Mouse (Mus musculus): ENCODE results near the gene Lrrk2.

The Lrrk2 gene

DNA sequence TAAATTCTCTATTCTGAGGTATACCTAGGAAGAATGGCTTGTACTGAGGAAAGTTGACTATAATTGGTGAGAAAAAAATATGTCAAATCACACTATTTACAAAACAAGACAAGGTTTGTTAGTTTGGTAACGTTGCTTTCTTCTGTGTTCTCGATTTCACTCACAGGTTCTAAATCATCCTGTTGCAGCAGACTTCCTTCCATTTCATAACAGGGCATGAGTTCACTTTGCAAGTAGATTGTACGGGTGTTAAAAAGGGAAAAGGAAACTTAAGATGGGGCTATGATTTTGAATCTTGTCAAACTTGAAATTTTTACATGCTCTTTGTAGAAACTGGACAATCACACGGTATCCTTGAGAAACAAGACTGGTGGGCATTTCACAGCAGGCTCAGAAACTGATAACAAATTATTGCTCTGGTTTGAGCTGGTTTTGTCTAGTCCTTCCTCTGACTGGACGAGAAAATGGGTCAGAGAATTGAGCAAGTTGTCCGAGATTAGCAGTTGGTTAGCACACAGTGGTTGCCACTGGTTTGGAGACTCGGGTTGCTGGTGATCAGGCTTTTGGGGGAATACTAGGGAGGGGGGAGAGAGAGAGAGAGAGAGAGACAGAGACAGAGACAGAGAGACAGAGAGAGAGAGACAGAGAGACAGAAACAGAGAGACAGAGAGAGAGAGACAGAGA is 13.0 kb downstream of the Lrrk2 start:
- no peak for DNase-seq (ENCODE audit: low spot score in 2 of 2)

DNA sequence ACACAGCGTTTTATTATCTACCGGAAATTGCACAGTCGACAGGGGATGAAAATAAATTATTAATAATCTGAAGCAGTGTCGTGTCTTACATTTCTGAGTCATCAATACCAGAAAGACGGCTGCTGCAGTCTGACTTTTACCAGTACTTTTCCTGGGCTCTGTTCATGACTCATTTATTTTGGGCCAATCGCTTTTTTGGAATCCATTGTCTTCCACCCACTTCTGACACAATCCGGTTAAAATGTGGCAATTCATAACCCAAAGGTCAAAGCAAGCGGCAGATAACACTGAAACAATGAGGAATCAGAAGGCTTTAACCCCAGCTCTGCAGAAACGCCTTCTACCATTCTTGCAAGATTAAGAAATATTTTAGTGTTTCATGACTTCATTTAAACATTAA is 17.7 kb downstream of the Lrrk2 start:
- no peak for DNase-seq (ENCODE audit: low spot score in 2 of 2)

DNA sequence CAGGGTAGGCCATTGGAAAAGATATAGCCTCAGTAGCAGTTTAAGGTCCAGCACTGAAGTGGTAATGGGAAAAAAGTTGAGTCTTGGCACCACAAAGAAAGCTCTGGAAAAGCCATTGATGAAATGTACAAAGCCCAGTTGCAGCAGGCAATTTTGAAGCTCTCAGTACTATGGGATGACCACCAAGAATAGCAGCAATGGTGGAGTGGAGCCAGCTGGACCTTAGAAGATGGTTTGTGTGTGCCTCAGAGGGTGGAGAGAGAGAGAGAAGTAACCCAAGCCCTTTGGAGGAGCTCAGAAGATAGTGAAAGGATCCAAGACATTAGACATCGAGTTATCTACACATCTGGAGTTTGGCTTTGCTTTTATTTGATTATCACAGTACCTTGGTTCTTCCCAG is 20.1 kb downstream of the Lrrk2 start:
- DNase-seq (ENCODE audit: low spot score in 2 of 2): no peak

DNA sequence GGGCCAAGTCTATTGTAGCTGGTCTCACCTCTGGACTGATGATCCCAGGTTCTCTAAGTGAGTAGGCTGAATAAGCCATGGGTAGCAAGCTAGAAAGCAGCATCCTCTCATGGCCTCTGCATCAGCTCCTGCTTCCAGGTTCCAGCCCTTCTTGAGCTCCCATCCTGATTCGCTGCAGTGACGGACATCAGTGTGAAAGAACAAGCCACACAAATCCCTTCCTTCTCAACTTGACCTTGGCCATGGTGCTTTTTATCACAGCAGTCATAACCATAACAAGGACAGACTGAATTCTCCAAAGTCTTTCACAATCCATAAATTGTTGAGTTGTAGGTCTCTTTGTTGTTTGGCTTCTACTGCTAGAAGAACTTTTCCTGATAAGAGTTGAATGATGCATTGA is 20.9 kb downstream of the Lrrk2 start:
- DNase-seq (ENCODE audit: low spot score in 2 of 2): no peak

DNA sequence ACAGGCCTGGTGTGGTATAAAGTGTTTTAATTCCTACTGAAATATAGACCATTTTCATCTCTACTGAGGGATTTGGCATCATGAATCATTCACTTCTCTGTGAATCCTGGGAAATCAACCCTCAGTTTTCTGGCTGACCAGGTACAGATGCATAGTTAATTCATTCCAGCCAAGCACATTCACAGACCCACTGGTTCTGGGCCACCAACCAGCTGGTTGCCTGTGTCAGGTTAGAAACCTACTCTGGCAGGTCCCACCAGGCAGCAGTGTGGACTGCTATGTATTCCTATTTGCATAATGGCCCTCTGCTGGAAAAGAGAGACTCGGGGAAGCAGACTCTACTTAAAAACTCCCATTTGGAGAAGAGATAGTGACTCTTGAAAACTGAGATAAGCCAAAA is 27.9 kb downstream of the Lrrk2 start:
- no peak for DNase-seq (ENCODE audit: low spot score in 2 of 2)

DNA sequence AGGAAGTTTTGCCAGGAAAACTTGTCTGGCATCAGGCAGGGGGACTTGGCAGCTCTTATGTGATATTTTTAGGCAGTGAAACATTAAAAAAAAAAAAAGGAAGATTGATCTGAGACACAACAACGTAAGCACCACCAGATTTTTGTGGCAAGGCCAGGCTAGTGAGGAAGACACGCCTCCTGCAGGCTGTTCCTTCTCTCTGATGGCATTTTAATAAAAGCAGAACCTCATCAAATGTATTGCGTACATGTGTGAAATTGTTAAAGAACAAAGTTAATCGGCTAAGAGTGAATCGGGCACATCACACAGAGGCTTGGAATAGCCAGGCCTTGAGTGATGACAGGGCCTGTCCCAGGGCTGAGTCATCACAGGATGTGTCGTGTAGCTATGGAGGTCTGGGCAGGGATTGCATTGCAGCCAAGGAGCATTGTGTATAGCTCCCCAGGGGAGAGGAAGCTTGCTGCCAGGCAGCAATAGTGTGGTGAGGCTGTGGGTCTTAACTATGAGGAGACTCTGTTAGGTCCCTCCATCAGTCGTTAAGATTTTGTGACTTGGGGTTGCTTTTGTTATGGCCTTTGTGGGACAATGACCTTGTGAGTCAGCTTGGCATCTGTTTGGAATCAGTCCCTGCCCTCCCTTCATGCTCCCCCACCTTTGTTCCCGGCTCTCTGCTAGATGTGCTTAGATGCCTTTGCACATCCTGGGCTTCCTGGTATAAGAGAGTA is 30.2 kb downstream of the Lrrk2 start:
- peak in 1 of 2 experiments; percentile 16 for DNase-seq (ENCODE audit: low spot score in 2 of 2)

DNA sequence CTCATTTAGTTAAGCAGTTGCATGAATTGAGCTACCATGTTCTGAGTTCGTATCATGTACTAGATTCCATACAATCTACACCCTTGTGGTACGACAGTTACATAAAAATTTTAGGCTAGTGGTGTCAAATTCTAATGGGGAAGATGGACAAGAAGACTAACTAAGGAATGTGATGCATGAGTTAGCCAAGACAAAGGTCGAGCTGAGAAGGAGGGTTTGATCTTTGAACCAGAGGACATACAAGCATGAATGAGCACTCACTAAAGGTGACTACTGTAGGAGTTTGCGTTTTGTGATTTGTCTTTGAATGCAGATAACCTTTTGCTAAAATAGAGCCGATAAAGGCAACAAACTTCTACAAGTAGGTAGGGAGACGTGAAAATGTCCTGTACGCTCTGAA is 31.1 kb downstream of the Lrrk2 start:
- no peak for DNase-seq (ENCODE audit: low spot score in 2 of 2)

DNA sequence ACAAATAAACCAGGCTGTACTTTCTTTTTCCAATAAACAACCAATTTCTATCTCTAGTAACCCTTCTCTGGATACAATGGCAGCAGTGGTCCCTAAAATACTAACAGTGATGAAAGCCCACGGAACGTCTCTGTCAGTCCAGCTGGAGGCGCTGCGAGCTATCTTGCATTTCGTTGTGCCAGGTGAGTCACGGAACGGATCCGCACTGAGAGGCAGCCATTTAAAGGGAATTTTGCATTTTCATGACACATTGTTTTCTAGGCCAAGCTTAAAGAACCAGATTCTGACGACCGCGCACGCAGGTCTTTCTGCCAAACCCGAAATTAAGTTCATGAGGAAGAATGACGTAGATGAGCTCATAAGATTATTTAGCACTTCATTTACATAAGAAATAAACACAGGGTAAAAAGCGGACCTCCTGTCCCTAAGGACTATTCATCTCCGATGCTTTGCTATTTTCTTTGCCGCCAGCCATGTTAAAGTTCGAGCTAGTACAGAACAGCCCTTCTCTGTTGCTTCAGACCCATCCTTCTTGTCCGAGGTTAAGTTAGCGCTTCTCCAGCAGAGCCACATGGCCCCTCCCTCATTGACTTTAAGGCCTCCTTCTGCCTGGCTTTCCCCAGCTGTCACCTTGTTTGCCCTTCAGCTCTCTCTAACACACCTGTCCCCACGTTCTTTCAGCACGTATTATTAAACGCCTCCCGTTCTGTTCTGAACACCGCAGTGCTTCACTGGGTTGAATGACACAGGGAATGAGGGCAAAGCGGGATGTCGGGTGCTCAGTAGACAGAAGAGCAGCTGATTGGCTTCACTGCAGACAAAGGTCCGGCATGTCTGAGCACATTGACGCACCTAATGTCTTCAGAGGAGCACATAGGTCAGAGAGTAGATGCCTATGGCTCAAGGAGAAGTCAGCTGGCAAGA is 36.5 kb downstream of the Lrrk2 start:
- DNase-seq (ENCODE audit: low spot score in 2 of 2): no peak

DNA sequence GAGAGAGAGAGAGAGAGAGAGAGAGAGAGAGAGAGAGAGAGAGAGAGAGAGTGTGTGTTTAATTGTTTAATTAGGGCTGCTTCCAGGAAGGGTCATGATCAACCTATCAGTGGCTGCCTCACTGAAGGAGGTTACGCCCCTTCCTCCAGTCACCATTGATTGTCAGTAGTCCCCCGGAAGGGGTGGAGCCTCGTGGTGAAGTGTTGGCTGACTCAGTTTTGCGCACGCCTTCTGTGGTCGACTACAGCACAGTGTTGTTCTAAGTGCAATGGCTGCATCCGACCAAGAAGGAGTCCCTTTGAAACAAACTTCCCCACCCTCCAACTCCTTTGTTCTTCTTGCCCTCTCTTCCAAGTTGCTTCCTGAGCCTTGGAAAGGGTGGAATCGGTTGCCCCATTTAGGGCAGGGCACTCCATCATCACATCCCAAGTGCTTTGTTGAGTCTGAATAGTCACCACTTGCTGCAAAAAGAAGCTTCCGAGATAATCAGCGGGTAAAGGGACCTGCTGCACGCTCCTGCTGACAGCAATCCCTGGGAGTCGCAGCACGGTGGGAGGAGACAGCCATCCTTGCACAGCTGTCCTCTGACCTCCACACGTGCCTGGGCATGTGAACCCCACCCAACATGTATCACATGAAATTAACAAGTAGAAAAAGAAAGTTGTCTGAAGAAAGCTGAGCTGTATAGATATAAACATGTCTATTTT is 62.4 kb downstream of the Lrrk2 start:
- no peak for DNase-seq (ENCODE audit: low spot score in 2 of 2)

DNA sequence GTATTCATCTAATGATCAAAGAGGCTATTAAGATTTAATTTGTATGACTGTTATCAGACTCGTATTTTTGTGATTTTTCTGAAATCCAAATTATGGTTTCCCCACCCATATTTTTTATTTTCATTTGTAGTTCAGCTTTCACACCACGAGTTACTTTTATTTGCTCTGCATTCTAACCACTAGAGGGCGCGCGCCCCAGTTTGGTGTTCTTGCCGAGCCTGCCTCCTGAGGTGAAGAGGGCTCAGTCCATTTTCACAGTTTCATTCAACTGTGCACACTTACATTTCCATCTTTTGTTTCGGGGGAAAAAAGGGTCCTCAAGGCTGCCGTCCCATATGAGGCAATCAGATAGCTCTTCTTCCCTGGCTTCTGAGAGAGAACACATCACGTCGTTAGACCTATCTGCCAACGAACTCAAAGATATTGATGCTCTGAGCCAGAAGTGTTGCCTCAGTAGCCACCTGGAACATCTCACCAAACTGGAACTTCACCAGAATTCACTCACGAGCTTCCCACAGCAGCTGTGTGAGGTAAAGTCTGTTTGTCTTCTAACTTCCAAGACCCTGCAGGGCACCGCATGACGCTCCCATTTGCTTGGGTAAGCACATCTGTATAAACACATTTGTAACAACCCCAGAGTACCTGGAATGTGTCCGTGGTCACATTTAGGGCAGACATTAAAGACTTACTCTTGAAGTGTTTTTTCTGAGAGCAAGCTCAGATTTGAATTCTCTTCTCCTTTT is 64.0 kb downstream of the Lrrk2 start:
- no peak for DNase-seq (ENCODE audit: low spot score in 2 of 2)

DNA sequence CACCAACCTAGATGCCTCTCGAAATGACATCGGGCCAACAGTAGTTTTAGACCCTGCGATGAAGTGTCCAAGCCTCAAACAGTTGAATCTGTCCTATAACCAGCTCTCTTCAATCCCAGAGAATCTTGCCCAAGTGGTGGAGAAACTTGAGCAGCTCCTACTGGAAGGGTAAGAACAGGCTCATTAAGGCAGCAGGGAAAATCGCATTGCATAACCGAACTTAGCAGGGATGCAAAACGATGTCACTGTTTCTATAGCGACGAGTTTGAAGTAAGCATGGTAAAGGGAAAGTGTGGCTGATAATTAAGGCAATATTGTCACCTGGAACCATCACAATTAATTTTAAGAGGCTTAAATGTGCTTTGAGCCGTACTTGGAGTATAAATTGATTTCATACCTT is 65.8 kb downstream of the Lrrk2 start:
- DNase-seq (ENCODE audit: low spot score in 2 of 2): no peak

DNA sequence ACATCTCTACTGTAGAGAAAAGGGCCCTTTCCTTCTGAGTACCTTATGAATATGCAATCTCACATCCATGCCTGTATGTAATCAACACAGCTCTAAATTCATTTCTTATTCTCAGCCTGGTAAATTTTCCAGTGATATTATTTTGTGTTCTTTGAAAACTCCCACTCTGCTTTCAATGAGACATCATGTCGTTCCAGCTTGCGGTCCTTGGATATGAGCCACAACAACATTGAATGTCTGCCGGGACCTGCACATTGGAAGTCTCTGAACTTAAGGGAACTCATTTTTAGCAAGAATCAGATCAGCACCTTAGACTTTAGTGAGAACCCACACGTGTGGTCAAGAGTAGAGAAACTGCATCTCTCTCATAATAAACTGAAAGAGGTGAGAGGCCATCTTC is 72.5 kb downstream of the Lrrk2 start:
- no peak for DNase-seq (ENCODE audit: low spot score in 2 of 2)

DNA sequence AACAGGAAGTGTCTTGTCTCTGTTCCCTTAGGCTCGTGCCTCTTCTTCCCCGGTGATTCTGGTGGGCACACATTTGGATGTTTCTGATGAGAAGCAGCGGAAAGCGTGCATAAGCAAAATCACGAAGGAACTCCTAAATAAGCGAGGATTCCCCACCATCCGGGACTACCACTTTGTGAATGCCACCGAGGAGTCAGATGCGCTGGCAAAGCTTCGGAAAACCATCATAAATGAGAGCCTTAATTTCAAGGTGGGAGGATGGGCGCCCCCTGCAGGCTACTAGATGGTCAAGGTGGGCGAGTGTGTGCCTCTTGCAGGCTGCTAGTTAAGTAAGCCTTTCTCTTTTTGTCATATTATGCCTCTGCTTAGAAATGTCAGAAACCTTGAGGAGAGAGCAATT is 79.1 kb downstream of the Lrrk2 start:
- DNase-seq (ENCODE audit: low spot score in 2 of 2): peak; percentile 33 to 40

DNA sequence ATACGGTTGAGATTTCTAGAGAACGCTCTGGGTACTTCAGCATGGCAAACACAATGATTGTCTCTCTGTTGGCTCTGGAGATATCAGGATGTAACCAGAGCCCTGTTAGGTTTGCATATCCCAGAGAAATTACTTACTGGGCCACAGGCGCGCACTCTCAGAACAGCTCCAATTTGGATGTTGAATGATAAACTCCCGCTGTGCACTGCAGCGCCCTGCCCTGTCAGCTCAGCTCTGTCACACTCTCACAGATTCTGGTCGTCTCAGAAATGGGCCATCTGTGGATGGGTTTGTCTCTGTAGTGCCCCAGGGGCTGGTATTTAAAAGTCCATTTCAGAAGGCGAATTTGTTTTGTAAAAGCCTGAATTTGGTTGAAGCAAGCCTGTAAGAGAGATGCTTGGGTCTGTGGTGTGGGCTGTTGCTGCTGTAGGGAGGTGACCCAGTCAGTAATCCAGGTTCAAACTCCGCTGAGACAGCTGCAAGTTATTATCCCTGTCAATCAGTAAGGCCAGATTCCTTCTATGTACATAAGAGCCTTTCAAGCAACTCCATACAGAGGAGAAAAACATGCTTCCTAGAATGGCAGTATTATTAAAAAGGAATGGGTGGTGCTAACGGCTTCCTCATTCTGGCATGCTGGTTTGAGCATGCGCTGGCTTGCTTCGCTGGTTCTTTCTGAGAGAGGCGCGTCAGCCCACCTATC is 80.6 kb downstream of the Lrrk2 start:
- no peak for DNase-seq (ENCODE audit: low spot score in 2 of 2)

DNA sequence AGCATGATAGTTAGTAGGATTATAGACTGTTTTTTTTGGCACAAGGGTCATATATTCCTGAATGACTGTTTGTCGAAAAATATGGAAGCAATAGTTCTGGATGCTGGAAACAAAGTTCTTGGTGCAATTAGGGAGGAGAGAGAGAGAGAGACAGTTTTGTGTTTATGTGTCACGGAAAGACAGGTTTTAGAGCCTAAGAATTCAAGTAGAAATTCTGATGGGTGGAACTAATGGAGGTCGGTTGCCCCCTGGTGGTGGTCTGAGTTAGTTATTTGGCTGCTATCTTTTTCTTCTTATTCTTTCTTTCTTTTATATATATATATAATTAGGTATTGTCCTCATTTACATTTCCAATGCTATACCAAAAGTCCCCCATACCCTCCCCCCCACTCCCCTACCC is 81.6 kb downstream of the Lrrk2 start:
- peak; percentile 35 to 39 for DNase-seq (ENCODE audit: low spot score in 2 of 2)

DNA sequence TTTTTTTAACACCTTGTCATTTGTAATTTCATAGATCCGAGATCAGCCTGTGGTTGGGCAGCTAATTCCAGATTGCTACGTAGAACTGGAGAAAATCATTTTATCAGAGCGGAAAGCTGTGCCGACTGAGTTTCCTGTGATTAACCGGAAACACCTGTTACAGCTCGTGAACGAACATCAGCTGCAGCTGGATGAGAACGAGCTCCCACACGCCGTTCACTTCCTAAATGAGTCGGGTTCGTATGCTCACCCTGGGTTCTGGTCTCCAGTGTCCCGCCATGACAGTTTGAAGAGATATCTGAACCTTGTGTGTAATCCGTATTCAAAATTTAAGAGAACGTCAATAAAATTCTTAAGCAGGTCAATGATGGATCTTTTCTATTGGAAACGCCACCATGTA is 82.8 kb downstream of the Lrrk2 start:
- no peak for DNase-seq (ENCODE audit: low spot score in 2 of 2)

DNA sequence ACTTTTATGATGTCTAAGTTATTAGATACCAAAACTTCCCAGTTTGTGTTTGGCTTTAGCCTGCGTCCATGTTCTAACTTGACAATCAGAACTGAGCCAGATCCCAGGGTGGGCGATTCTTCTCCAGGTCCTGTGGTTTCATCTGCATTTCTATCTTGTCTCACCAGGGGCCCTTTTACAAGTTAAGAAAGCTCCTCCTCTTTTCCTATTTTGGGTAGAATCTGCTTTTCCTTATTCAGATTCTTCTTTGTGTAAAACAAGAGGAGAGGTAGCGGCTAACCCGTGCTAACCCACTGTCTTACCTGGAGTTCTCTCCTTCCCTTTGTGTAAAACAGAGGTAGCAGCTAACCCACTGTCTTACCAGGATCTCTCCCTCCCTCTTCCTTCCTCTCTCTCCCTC is 99.1 kb downstream of the Lrrk2 start:
- no peak for DNase-seq (ENCODE audit: low spot score in 2 of 2)

DNA sequence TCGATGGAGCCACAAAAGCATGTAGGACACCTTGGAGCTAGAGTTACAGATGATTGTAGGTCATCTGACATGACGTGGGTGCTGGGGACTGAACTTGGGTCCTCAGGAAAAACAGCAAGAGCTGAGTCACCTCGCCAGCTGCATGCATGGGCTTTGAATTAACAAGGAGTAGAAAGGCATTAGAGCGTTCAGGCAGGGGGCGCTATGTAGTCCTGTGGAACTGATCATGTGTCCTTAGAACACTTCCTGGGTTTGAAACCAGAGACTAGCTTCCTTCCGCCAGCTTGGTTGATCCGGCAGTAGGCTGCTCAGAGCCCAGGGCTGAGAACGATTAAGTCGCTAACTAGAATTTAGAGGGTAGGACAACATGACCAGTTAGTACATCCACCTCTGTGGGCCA is 106.2 kb downstream of the Lrrk2 start:
- no peak for DNase-seq (ENCODE audit: low spot score in 2 of 2)

DNA sequence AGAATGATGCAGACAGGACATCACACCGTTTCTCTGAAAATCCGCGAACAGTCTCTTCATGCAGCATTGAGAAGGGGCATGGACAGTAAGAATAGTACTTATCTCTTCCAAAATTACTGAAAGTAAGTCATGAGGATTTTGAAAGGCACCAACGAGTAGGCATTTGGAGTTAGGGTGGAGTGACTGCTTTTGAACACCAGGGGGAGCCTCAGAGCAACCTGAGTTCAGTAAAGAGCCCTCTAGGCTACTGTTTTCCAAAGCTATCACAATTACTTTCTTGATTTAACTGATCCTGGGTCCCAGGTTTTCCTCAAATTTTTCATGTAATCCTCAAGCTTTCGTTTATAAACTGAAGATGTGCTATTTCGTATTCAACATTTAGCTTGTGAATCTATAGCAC is 108.2 kb downstream of the Lrrk2 start:
- peak in 1 of 2 experiments; percentile 16 for DNase-seq (ENCODE audit: low spot score in 2 of 2)

DNA sequence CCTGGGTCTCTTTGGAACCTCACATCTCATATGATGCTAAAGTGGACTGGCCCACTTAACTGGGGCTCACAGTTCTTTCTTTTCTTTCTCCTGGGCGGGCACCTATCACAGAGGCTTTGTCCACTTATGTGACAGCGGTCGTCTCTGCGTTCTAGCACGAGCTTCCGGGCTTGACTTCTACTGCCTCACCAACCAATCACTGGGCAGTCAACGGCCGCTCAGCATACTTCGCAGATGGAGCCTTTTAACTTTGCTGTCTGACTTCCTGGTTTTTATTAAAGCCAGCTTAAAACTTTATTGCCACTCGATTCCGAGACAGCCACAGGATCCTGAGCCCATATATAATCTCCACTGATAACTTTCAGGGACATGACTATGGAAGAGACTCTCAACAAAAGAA is 115.4 kb downstream of the Lrrk2 start:
- no peak for DNase-seq (ENCODE audit: low spot score in 2 of 2)

DNA sequence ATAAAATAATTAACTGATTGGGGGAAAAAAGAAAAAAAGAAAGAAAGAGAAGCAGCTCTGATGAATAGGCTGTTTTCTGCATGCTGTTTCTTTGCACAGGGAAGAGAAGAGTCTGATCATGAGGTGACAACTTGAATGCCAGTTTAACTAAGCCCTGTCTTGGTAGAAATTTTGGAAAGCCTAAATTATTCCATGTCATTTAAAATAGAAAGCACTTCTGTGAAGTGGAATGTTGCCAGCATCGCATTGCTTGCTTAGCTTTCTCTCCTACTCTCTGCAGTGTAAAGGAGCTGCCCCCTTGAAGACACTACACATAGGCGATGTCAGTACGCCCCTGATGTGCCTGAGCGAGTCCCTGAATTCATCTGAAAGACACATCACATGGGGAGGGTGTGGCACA is 133.5 kb downstream of the Lrrk2 start:
- peak in 1 of 2 experiments; percentile 16 for DNase-seq (ENCODE audit: low spot score in 2 of 2)
